7 mouse cellular contexts compared by ENCODE assay signal in the genomic region with DNA sequence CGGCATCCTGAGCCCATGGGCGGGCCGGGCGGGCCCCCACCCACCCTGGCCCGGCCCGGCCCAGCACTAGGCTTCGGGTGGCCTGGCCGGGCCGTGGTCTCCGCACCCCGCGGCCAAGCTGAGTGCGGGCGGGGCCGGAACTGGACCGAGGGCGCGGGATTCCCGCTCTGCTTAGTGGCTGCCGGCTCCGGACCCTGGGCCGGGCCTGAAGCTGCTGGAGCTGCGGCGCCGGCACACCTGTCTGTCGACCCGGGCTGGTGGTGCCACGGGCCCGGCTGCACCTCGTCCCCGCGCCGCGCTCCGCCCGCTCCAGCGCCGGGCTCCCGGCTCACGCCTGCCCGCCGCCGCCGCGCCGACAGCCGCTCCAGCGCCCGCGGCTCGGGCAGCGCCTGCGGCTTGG. TPM values are rescaled to one million over a fixed set of nuclear protein-coding genes. Genes with fewer than 3 reads are reported as not detected.
DNase-seq lines count a peak whose midpoint lies in the region; ATAC-seq and TF ChIP-seq lines count a peak whose summit lies in the region.

A gene (minus strand): TSS at position 327 of the 400 bp plus-strand sequence.

- 2% methylated on average over 37 of the region's 53 CpGs for WGBS in neural tube, embryonic 11.5 days
- WGBS in hindbrain, embryonic 13.5 days, result 1% methylated on average over 32 of the region's 53 CpGs
- under 1% methylated on average over 53 of the region's 53 CpGs for WGBS in liver, embryonic 15.5 days (ENCODE audit: insufficient replicate concordance)

- TF ChIP-seq POLR2A in embryonic fibroblast, embryonic 13.5 days (IDR thresholded peaks at IDR 0.05; ENCODE audit: low read depth, low read length), result no peak

- no peak for DNase-seq in neural tube, embryonic 11.5 days (ENCODE audit: low spot score)
- no peak for DNase-seq in neural tube, embryonic 10.5 days (ENCODE audit: extremely low spot score, low spot score)
- DNase-seq in thymus, postnatal 25 days, result no peak
- DNase-seq in right cerebral cortex, postnatal 14 days, result no peak

- peak within 1 kb of the TSS; percentile 72 for H3K4me3 ChIP-seq in neural tube, embryonic 11.5 days (ENCODE audit: low read depth, low read length)
- H3K4me3 ChIP-seq in embryonic fibroblast, embryonic 13.5 days (ENCODE audit: insufficient read depth, low read length), result peak within 1 kb of the TSS; percentile 39
- peak within 1 kb of the TSS; percentile 81 for H3K4me3 ChIP-seq in hindbrain, embryonic 13.5 days
- peak within 1 kb of the TSS; percentile 56 for H3K4me3 ChIP-seq in liver, embryonic 15.5 days (replicated peaks)

- no peaks in the 10 kb centered on the region for H3K36me3 ChIP-seq in neural tube, embryonic 11.5 days (ENCODE audit: control insufficient read depth, insufficient read depth, low read length)
- 0 out of 2 replicates have a peak, but pooled peaks cover under 1% of the 10 kb centered on the region for H3K36me3 ChIP-seq in hindbrain, embryonic 13.5 days
- no peaks in the 10 kb centered on the region for H3K36me3 ChIP-seq in liver, embryonic 15.5 days (replicated peaks)

- H3K9me3 ChIP-seq in neural tube, embryonic 11.5 days (ENCODE audit: control insufficient read depth, low read length), result no peaks in the 10 kb centered on the region
- H3K9me3 ChIP-seq in hindbrain, embryonic 13.5 days, result no peaks in the 10 kb centered on the region
- no peaks in the 10 kb centered on the region for H3K9me3 ChIP-seq in liver, embryonic 15.5 days (replicated peaks)

- H3K4me1 ChIP-seq in neural tube, embryonic 11.5 days (ENCODE audit: control insufficient read depth, insufficient read depth, low read length), result peaks cover 47% of the 10 kb centered on the region
- peaks cover 3% of the 10 kb centered on the region; the same call in 1 of the 2 replicates for H3K4me1 ChIP-seq in embryonic fibroblast, embryonic 13.5 days (ENCODE audit: control insufficient read depth, insufficient read depth, low read length)
- H3K4me1 ChIP-seq in hindbrain, embryonic 13.5 days (replicated peaks), result peaks cover 65% of the 10 kb centered on the region
- peaks cover 46% of the 10 kb centered on the region for H3K4me1 ChIP-seq in liver, embryonic 15.5 days (replicated peaks)

- no peak for TF ChIP-seq CTCF in embryonic fibroblast, embryonic 13.5 days (IDR thresholded peaks at IDR 0.05; ENCODE audit: borderline replicate concordance, insufficient read depth, low read length)

- peak within 1 kb of the TSS; percentile 98 for H3K27ac ChIP-seq in neural tube, embryonic 11.5 days (ENCODE audit: low read depth, low read length)
- H3K27ac ChIP-seq in embryonic fibroblast, embryonic 13.5 days (ENCODE audit: insufficient read depth, low read length), result no peak within 1 kb of the TSS
- peak within 1 kb of the TSS; percentile 98 for H3K27ac ChIP-seq in hindbrain, embryonic 13.5 days
- no peak within 1 kb of the TSS for H3K27ac ChIP-seq in liver, embryonic 15.5 days (replicated peaks)

- H3K9ac ChIP-seq in neural tube, embryonic 11.5 days (ENCODE audit: low read length), result peak within 1 kb of the TSS; percentile 81
- H3K9ac ChIP-seq in hindbrain, embryonic 13.5 days, result peak within 1 kb of the TSS; percentile 94
- H3K9ac ChIP-seq in liver, embryonic 15.5 days, result no peak within 1 kb of the TSS

- ATAC-seq in neural tube, embryonic 11.5 days (ENCODE audit: insufficient read depth, low FRiP score, low TSS enrichment), result peak; percentile 45
- peak; percentile 53 for ATAC-seq in hindbrain, embryonic 13.5 days (ENCODE audit: low FRiP score)
- ATAC-seq in liver, embryonic 15.5 days (ENCODE audit: insufficient read depth), result peak; percentile 14; the same call in 1 of the 2 replicates

- H3K27me3 ChIP-seq in neural tube, embryonic 11.5 days (ENCODE audit: control insufficient read depth, insufficient read depth, low read length), result peaks cover 12% of the 10 kb centered on the region
- peaks cover 20% of the 10 kb centered on the region for H3K27me3 ChIP-seq in hindbrain, embryonic 13.5 days
- peaks cover 88% of the 10 kb centered on the region for H3K27me3 ChIP-seq in liver, embryonic 15.5 days

- peak within 1 kb of the TSS; percentile 92 for H3K4me2 ChIP-seq in neural tube, embryonic 11.5 days (ENCODE audit: low read depth)
- H3K4me2 ChIP-seq in hindbrain, embryonic 13.5 days, result peak within 1 kb of the TSS; percentile 87
- peak within 1 kb of the TSS; percentile 80 for H3K4me2 ChIP-seq in liver, embryonic 15.5 days

RNA-seq across cellular contexts. Expression of the gene that starts here (rescaled TPM):
- polyA plus RNA-seq in neural tube, embryonic 11.5 days (2014; fragmentation: Nextera tagmentation; extraction: Ambion mirVana), result 16.5 and 18.6 TPM in 2 replicates
- 2.2 and 2.9 TPM in 2 replicates for polyA plus RNA-seq in embryonic fibroblast, embryonic 13.5 days (2011; ENCODE audit: insufficient read length, low read depth, missing spikeins)
- polyA plus RNA-seq in hindbrain, embryonic 13.5 days (2015; fragmentation: Nextera tagmentation; extraction: Ambion mirVana), result 12.8 and 14.2 TPM in 2 replicates
- 0.35 and 0.68 TPM in 2 replicates for polyA plus RNA-seq in liver, embryonic 15.5 days (2015; fragmentation: Nextera tagmentation; extraction: Ambion mirVana)

Comparison
In these comparisons a context has a peak if more than half of its experiments do, and no peak if none do; other contexts are left out.
1. Peak in ATAC-seq, H3K4me3 ChIP-seq and H3K4me2 ChIP-seq in liver, embryonic 15.5 days; RNA of the gene not detected or under 1 TPM.
2. H3K27ac ChIP-seq: peak in neural tube, embryonic 11.5 days (single experiment) and hindbrain, embryonic 13.5 days (single experiment); none in embryonic fibroblast, embryonic 13.5 days (single experiment) and liver, embryonic 15.5 days (single experiment).
3. Peak in every context shown above with its lines, with median percentiles within 50 percentile points of each other: ATAC-seq, H3K4me2 ChIP-seq and H3K4me3 ChIP-seq.